Mouse (Mus musculus) left cerebral cortex, adult 11 months (tissue): Measurements from ENCODE around the gene Olfr1131.
"Not testable (repeated sequence)": the region's sequence is repeated elsewhere in the genome, so short reads cannot be mapped to it uniquely, and the experiment has no call there.

Experiments
- DNase-seq: peaks from one replicate; pipeline ENCODE4 v3.0.0; 2022; ENCODE audit warnings: low spot score

The Olfr1131 gene

DNA sequence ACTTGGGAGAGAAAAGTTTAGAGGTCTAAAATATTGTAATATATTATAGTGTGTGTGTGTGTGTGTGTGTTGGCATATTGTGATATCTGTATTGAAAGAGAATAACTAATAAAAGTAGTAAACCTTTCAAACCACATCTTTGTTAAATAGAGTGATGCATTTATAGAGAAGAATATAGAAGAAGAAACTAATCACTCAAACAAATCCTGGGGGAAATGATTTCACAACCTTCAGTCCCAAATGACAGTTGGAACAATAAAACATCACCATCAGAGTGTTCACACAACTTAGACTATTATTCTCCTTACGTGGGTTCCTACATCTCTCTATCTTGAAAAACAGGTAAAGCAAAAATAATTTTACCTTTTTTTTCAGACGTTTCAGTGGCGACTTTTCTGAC is at the start of gene Olfr1131:
Gene Olfr1131 (plus strand): TSS at position 301 of the 400 bp plus-strand sequence.
- DNase-seq = no peak

DNA sequence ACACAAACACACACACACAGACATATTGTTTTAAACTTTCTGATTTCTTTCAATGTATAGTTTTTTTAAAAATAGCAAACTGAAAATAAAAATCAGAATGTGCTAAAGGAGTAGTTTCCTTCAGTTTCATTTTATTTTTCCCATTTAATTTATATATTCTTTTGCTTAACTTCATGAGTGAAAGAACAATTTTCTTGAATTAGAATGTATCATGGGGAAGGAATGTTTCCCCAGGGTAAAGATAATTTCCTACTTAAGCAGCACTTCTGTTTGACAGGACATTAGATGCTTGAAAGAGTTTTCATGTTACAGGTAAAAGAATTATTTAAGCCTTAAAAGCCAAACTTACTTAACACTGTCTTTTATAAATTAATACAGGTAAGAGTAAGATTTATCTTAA is 21.0 kb upstream of the Olfr1131 start, which contains the start of gene Olfr1130:
Gene Olfr1130 (plus strand): TSS at position 301 of the 400 bp plus-strand sequence.
- not testable (repeated sequence) for DNase-seq

DNA sequence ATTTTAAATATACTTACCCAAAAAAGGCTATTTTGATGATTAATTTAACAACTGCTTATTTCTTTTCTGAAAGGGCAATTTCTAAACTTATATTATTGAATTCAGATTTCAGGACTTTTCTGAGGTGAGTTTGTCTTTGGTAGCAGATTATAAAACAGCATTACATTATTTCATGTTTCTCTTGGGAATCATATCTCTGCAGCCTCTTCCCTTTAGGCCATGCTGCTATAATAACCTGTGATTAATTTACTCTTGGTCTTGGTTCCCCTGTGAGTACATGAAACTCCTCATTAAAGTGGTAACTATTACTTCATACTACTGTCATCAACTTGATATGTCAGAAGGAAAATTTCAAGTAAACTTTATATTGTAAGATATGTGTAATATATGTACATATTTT is 10.5 kb downstream of the Olfr1131 start, which contains the start of gene Olfr1132:
Gene Olfr1132 (minus strand): TSS at position 101 of the 400 bp plus-strand sequence.
- DNase-seq = no peak

DNA sequence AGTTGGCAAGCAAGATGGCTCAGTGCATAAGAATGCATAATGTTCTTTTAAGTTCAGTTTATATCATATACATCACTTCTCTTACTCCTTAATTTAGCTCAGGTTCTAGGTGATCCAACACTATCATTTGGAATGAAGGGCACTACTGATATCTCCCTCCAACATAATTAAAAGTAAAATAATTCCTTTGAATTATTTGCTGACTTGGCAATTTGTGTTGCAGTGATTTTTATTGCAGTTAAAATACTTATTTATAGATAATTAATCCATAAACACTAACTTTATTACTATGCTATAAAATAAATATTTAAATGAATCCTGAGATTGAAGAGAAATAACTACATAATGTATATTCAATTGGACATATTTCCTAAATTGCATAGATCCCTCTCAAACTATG is 15.5 kb downstream of the Olfr1131 start:
- no peak for DNase-seq

DNA sequence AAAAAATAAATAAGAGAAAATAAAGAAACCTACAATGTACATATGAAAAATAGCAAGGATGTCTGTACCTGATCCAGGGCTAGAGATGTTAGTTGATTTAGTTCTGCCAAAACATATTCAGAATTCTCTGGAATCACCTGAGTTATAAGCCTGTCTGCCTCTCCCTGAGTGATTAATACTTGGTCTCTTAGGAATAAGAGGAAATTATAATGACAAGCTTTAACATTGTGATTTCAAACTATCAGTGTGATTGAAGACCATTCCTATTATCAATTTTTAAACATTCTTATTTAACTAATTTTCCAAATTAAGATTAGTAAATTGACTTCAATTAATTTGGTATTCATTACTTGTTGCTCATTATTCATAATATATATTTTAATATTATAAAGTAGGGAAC is 20.4 kb downstream of the Olfr1131 start, which contains the start of gene Olfr1133:
Gene Olfr1133 (minus strand): TSS at position 101 of the 400 bp plus-strand sequence.
- no peak for DNase-seq

DNA sequence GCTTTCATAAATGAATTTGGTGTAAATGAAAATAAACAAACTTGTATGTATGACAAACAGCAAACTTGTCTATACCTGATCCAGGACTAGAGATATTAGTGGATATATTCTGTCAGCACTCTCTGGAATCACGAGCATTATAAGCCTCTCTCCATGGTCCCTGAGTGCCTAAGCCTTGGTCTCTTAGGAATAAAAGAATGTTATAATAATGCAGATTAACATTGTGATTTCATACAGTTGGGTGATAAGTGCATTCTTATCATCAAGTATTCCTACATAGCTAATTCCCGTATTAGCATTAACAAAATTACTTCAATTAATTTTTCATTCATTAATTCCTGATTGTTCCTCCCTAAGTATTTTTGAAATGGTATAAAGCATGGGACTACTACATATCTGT is 31.5 kb downstream of the Olfr1131 start, which contains the start of gene Olfr1134:
Gene Olfr1134 (minus strand): TSS at position 101 of the 400 bp plus-strand sequence.
- DNase-seq = no peak

DNA sequence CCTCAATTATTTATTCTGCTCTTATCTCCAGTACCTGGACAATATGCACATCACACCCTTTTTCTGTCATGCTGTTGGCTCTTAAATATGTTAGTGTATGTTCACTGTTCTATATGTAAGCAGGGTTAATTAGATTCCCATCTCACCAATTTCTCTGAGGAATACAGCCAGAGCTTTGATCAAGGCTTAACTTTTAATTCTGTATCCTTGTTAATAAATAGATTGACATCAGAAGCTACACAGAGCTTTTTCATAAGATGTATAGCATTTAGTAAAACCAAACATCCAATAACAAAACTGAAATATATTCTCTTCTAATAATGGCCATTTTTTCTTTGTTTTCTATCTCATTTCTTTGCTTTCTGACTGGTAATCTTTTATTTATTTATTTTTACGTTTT is 46.7 kb downstream of the Olfr1131 start, which contains the start of gene Olfr1135:
Gene Olfr1135 (minus strand): TSS at position 101 of the 400 bp plus-strand sequence.
- DNase-seq = no peak
